Mouse (Mus musculus) thymus, postnatal 4 days (tissue): ENCODE measurements around the gene Fbp1.
"Not testable (repeated sequence)": the region's sequence is repeated elsewhere in the genome, so short reads cannot be mapped to it uniquely, and the experiment has no call there.

Experiments
- DNase-seq: peaks from one replicate; pipeline ENCODE4 v3.0.0; 2021

Gene Fbp1

DNA sequence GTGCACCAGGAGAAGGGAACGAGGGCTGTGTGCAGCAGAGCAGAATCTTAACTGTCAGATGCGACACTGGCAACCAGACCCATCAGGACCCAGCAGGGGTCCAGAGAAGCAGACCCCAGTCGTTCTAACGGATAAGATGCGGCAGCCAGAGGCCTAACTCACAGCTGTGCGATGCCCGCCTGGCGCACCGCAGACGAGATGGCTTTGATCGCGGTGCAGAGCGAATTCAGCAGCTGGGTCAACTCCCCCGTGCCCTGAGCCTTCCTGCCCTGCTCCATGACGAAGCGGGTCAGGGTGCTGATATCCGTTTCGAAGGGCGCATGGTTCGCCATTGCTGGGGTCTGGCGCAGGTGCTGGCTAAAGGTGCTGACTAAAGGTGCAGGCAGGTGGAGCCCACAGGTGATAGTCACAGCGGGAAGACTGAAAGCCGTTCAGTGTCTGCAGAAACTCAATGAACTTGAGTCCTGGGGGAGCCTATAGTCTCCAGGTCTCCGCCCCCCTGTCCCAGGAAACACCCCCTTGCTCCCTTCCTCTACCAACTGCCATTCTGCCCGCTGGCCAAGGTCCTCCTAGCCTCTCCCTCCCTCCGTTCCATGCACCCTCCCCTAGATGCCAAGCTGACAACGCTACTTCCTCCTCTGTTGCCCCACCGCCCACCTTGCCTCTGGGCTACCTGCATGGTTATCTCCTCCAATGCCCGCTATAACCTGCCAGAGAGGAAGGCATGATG lies at the start of gene Fbp1:
Gene Fbp1, minus strand, starts transcription at position 571 of the 730 bp plus-strand sequence.
- DNase-seq: peak; percentile 70

DNA sequence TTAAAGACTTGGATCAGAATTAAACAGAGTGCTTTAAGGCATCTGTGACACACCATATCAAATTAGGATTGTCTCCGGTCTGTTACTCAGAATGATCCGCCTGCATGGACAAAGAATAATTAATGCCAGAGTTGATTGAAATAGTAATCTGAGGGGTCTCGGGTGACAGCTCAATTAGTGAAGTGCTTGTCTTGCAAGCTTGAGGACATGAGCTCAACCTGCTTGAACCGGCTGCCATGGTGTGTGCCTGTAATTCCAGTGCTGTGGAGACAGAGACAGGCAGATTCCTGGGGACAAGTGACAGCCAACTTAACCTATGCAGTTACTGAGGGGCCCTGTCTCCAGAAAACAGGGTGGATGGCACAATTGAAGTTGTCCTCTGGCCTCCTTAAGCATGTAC lies 44.4 kb upstream of the Fbp1 start:
- no peak for DNase-seq

DNA sequence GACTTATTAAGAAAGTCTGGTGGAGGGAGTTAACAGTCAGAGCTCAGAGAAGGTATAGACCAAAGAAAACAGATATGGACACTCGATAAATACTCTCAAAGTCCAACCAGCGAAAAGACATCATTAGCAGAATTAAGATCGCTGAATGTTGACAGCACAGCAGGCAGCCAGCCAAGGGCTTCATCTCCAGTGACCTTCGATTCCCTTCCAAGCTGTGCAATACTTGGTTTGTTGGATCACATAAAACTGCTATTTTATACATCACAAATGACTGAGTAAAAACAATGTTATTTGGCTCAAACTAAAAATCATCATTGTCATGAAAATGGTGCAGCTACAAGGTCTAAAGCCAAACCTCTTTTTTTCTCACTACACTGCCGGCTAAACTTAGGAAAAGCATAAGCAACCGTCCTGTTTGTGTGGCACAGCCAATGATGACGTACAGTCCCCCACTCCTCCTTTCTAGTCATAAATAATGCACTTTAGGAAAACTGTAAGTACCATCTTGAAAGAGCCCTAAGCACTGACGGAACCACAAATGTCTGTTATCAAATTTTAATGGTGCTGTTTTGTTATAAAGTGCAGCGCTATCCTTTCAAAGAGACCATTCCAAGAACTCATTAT lies 41.8 kb upstream of the Fbp1 start:
- DNase-seq: no peak

DNA sequence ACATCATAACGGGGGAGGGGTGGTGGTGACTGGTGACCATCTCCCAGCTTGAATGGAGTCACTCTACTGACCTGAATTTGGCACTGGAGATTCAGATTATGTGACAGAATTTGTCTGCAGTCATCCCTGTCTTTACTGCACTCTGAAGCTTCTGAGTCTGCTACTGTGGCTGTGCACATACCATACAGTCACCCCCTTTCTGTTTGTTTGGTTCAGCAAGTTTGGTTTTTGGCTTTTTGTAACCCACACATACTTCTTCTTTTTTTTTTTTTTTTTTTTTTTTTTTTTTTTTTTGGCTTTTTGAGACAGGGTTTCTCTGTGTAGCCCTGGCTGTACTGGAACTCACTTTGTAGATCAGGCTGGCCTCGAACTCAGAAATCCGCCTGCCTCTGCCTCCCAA lies 41.1 kb upstream of the Fbp1 start:
- DNase-seq: not testable (repeated sequence)

DNA sequence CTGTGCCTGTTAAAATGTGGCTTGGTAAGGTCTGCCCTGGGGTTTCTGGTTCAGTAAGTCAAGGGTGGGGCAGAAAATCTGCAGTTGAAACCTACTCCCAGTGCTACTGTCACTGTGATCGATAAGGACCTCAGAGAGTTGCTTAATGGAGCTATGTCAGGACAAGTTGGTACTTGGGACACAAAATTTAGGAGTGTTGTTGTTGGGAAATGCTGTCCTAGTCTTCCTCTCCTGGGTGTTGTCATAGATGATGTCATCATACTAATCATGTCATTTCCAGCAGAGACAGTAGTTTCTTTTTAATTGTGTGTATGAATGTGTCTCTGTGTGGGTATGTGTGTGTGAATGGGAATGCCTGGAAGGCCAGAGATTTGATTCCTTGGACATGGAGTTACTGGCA lies 39.4 kb upstream of the Fbp1 start:
- DNase-seq: no peak

DNA sequence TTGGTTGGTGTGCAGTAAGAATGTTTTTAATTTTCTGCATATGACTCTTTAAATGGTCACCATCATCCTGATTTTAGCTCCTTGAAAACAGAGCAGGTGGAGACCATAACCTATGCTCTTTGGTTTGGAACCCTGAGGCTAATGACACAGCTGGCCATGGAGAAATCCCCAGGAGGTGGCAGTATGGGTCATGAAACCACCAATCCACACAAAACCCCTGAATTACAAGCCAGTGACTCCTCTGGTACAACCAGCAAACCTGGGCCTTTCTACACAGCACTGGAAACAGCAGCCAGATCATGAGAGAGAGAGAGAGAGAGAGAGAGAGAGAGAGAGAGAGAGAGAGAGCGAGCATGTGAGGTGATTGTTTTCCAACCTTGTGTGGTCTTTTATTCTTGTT lies 38.4 kb upstream of the Fbp1 start:
- DNase-seq: peak; percentile 68

DNA sequence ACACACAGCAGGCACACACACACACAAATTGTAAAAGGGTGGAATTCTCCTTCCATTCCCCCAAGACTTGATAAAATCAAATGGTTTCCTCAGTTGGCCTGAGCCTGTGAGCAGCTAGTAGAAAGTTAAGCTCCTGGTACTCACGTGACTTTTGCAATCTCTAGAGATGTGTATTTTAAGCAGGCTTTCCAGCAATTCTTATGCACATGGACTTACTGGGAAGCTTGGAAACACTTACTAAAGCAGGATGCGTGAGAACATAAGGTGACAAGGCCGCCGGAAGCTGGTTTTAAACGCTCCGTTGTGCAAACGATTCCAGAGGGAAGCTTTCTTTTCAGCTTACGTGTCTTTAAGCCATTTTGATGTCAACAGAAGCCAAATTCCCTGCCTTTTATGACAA lies 35.1 kb upstream of the Fbp1 start:
- DNase-seq: no peak

DNA sequence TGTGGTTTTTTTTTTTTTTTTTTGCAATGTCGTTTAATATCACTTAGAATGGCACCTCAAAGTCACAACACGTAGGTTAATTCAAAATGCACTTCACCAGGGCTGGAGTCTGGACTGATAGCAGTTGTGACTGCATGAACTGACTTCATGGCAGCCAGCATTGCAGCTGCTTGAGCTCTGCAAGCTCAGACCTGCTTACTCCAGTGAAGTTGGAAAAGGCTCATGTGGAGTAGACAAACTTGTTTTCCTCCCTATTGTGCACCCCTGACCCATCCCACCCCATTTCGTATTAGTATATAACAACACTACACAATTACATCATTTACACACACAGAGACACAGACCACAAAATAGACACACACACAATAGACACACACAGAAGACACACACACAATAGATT lies 34.6 kb upstream of the Fbp1 start:
- no peak for DNase-seq

DNA sequence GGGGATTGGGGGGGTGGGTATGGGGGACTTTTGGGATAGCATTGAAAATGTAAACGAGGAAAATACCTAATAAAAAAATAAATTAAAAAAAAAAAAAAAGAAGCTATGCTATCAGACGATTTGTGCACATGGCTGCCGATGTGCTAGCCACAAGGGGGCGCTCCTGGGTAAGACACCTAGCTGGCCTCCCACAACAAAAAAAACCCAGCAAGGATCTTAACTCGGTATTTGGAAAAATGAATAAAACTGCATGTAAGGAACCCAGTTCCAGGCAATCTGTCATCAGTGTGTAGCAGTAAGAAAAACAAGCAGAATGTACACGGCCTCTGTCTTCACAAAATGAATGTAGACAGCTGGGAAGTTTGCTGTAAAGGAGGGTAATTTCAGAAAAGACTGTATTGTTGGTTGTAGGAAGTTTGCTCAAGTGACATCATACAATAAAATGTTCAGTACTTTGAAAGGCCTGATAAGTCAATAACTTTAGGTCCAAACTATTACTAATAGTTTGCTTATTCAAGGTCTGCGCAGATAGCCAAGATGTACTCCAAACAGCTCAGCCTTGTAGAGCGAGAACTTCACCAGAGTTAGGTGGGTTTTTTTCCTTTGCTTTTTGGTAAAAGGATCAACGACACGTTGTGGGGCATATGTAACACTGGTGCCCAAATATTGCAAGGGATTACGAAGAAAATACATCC lies 31.7 kb upstream of the Fbp1 start:
- peak; percentile 93 for DNase-seq

DNA sequence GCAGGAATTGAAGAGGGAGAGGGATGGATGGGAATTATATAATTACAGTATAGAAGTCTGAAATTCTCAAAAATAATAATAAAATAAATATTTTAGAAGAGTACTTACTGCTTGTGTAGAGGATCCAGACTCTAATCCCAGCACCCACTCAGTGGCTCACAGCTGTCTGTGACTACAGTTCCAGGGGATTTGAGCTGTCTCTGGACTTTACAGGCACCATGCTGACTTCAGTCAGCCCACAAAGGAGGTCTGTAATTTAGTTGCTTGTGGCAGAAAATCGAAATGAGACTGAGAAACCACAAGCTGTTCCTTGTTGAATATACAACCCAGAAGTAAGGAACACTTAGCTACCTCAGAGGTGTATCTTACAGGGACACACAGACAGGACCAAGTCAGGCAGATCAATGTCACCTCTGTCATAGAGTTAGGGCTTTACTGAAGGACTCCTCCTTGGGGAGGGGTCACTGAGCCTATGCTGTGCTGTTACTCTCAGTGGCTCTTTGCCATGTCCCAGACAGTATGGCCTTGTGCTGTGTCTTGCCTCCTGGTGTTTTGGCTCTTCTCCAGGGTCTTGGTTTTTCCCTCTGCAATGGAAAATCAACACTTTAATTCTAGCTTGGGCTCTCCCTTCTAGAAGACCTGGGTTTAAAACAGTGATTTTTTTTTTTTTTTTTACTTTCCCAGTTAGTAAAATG lies 29.5 kb upstream of the Fbp1 start:
- DNase-seq: no peak

DNA sequence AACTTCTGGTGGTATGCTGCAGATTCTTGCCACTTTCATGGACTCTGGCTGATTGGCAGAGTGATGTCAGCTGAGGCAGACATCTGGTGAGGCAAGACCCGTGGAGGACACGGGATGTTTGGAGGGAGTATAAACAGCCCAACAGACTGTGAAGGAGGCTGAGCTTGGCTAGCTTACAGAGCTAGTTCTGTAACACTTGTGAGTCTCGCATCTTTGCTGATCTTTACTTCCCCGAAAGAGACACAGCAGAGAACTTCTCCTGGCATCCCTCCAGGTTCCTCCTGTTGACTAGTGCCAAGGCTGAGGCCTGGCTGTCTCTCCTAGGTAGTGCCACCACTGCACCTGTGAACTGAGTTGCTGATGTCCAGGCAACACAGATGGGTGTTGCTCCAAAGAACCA lies 28.6 kb upstream of the Fbp1 start:
- no peak for DNase-seq

DNA sequence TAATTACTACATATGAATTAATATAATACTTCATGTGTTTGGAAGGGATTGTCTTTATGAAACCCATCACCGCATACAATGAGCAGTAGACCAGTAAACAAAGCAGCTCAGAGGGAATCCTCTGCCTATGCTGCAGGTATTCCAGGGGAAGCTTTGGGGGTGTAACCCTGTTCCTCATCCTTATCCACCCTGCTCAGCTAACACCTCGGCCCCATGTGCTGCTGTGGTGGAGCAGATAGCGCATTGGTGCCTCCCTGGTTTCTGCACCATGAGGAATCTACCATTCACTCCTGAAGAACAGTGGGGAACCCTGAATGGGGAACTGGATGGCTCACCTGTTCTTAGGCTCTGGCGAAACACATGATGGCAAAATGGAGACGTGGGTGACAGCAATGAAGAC lies 23.5 kb upstream of the Fbp1 start:
- DNase-seq: no peak

DNA sequence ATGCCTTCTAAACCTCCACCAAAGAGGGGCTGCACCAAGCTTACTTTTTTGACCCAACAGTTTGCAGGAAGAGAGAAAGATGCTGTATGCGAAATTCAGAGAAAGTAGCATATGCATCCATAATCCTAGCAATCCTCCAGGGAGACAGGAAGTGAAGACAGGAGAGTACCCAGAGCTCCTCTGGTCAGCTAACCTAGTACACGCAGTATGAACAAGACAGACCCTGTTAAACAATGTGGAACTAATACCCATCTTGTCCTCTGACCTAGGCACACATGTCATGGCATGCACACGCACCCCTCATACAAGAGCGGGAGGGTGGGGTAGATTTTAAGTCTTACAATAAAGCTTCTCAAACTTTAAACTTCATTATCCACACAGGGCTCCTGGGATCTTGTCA lies 22.1 kb upstream of the Fbp1 start:
- DNase-seq: no peak

DNA sequence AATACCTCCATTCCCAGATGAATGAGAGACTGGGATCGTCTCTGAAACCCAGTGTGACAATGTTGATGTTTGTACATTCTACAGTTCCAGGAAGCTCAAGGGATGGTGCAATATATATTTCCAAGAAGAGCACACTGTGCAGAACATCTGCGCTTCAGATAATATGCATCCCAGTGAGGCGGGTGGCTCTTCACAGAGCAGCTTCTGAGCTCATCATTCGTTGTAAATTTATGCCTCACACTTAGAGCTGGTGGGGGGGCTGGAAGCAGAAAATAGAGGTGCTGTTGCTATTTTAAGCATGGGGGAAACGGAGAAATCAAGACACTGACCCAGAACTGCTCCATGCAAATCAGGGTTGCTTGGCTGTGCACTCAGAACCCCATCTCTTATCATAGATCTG lies 21.7 kb upstream of the Fbp1 start:
- no peak for DNase-seq

DNA sequence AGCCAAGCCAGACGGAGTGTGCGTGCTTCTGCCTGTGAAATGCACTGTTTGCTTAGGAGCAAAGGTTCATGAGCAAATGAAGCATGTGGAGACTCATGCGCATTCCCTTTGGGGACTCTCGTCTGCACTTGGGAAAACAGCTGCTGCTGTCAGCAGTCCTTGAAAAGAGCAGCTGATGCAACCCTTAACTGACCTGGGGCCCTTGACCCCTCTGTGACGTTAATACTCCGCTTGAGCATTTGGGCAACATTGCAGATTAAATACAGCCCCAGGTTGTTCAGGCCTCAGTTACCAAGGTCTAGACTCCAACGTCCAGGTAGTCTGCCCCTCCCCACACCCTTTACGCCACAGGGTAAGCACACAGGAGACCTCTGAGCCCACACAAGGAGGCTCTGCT lies 20.1 kb upstream of the Fbp1 start:
- DNase-seq: no peak

DNA sequence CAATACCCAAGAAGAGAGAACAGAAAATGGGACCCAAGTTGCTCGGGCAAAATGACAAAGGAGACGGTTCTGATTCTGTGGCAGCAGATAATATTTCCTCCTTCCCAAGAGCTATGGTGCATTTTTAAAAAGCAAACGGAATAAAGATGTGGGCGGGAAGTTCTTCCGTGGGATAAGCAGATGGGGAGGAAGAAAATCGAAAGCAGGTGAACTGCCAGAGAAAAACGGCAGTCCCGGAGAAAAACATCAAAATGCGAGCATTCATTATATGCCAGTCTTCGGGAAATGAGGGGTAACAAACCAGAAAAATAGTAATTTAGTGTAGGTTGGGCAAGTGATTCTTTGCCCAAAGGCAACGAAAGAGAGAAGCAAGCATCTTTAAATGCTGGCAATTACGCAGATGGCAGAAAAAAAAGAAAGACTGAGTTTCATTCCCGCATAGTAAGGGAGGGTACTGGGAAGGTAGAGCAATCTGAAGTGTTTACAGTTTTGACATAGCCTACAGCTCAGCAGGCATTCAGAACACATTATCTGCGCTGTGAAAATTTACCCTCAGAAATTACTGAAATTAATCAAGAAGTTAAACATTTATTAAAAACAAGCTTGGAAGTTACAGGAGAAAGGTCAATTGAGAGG lies 19.6 kb upstream of the Fbp1 start:
- no peak for DNase-seq

DNA sequence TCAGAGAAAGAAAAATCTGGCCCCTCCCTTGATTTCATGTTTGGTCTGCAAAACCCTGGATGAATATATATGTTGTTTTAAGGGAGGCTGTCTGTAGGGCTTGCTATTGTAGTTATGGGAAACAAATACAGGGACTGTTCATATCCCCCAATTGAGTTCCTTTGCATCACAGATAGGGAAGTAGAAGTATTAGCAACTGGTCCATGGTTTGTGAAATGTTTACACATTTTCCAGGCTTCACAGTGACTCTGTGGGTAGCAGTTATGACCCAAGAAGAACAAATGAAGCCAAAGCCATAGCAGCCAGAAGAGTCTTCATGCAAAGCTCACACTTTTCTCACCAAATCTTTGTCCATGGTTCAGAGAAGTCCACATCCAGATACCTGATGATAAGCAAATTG lies 13.1 kb upstream of the Fbp1 start:
- no peak for DNase-seq

DNA sequence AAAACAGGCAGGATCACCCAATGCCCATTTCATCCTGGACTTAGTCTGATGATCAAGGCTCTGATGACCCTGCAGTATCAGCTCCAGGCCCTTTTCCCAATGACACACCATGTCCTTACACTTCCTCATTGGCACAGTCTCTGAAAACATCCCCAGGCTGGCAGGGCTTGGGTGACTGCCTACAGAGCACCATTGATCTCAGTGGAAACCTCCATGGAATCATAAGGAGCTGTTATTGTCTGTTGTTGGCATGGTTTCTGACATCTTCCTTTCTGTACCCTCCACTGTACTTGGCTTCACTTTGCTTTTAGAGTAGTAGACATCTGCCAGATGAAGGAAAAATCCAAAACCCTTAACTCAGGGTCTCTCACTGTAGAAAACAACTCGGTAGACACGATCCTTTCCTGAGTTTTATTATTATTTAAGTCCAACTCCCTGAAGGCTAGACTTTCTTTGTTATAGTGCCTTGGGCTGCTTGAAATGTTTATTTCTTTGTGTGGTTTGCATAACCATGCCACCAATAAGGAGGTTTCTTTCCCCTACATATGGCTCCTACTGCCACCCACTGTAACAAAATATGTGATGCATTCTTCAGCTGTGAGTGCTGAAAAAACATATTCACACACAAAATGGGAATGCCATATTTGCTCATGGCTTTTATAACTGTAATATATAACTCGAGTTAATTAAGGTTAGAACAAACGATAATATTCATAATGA lies 10.0 kb upstream of the Fbp1 start:
- no peak for DNase-seq

DNA sequence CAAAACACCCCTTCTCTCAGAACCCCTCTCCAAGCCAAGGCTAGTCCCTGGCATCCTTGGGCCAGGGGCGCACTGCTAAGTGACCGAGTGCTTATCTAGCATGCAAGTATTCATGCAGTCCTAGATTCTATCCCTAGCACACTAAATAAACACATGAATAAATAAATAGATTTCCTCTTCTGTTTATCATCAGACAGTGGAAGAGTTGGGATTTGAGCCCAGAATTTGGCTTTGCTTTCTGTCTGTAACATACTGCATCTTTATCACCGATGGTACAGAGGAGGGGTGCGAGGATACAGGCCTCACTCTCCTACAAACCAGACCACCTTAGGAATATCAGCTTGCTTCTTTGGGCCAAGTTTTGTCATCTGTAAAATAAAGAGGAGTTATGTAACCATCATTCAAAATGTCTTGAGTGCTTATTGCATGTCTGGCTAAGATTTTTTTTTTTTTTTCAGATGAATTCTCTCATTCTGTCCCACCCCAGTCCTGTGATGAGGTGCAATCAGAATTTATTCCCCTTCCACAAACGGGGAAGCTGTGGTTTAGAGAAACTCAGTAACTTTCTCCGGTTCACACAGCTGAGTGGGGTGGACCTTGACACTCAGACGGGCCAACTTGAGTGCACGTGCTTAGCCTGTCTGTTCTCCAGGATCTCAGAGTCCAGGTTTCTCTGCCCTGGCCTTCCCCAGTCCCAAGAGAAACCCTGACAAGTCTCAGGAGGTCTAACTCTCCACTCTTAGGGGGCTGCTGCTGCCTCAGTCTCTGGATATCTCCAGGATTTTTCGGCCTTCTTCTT lies 5.2 kb upstream of the Fbp1 start:
- no peak for DNase-seq

DNA sequence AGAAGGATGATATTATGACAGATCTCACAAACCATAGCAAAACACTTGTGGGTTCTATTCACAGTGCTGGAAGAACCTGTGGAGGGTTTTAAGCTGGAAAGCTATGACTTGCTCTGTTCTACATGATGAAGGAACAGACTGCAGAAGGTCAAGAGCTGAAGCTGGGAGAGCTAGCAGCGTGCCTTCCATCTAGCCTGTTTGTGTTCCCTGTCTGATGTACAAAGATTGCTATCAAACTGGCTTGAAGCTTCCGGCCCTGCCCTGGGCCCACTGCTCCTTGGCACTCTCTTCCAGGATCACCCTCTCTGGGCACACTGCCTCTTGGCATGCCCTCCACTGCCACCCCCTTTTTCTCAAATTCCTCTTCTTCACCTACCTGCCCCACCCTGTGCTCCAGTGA lies 1.2 kb upstream of the Fbp1 start:
- no peak for DNase-seq

DNA sequence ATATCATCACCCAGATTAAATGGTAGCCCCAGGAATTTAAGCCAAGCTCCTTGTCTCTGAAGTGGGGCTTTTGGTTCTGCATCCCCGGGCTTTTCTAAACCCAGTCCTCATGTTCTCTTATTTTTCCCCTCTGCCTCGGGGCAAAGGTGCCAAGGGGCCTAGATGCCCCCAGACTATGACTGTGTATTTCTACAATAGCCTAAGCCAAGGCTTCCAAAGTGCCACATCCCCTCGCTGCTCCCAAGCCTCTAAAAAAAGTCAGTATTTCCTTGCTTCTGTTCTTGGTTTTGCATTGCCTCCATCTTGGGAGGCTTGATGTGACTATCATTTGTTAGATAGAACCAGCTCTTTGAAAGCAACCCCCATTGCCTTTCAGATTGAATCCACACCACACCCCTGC lies 3.5 kb downstream of the Fbp1 start:
- no peak for DNase-seq

DNA sequence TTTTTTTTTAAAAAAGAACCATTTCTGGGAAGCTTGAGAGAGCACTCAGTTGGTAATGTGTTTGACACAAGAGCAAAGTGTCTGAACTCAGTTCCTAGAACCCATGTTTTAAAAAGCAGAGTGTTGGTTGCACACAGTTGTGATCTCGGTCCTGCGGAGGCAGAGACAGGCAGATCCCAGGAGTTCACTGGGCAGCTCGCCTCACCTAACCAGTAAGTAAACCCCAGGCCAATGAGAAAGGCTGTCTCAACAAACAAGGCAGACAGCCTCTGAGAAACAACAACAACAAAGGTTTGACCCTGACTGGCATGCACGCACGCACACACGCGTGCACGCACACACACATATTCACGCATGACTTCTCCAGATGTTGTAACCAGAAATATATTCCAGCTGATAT lies 4.2 kb downstream of the Fbp1 start:
- no peak for DNase-seq
